25 mouse cellular contexts compared by ENCODE assay signal in the genomic region with DNA sequence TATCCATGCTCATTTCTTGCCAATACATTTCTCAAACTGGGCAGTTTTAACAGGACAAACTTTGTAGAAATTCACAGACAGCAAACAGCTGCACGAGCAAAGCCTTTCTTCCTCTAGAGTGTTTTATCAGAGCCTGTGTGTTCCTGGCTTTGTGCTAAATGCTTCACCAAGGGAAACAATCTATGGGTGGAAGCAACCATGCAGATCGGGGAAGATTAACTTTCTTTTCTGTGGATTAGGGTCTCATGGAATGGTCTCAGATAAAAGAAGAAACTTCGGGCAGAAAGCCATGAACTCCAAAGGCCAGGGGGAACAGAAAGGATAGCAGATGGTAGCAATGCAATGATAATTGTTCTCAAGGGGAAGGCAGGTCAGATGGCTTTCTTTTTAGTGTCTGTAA.
DNase-seq lines count a peak whose midpoint lies in the region; ATAC-seq lines count a peak whose summit lies in the region.
"Had no signal": no experiment of that assay in that cellular context is flagged by ENCODE, and none has a peak within 500 bp of the region (broad histone marks: within the 10 kb centered on the region; RNA-seq: fewer than 3 reads in every experiment).

No protein-coding gene starts in this region.

- no peak overlapping the region for H3K4me2 ChIP-seq in embryonic facial prominence, embryonic 14.5 days (ENCODE audit: low read depth, low read length)
- H3K4me2 ChIP-seq in heart, embryonic 11.5 days: no peak overlapping the region
- no peak overlapping the region for H3K4me2 ChIP-seq in midbrain, embryonic 11.5 days
- H3K4me2 ChIP-seq: embryonic facial prominence, embryonic 13.5 days; forebrain, embryonic 12.5 days had no signal

- no peak overlapping the region for H3K27ac ChIP-seq in embryonic facial prominence, embryonic 14.5 days (replicated peaks; ENCODE audit: low read depth, low read length)
- H3K27ac ChIP-seq in embryonic facial prominence, embryonic 10.5 days (replicated peaks): no peak overlapping the region
- no peak overlapping the region for H3K27ac ChIP-seq in heart, embryonic 11.5 days (ENCODE audit: low read depth, low read length)
- no peak overlapping the region for H3K27ac ChIP-seq in midbrain, embryonic 11.5 days (ENCODE audit: low read depth, low read length)
- H3K27ac ChIP-seq in midbrain, embryonic 10.5 days (replicated peaks): no peak overlapping the region
- H3K27ac ChIP-seq: embryonic facial prominence, embryonic 13.5 days; forebrain, embryonic 12.5 days had no signal

- peak; percentile 55 for DNase-seq in embryonic facial prominence, embryonic 14.5 days (ENCODE audit: low spot score)
- DNase-seq in embryonic facial prominence, embryonic 10.5 days (ENCODE audit: low spot score): no peak
- DNase-seq in heart, adult 8-10 months (ENCODE audit: low spot score): peak; percentile 7
- DNase-seq in midbrain, embryonic 11.5 days (ENCODE audit: low spot score, missing footprints): peak; percentile 56
- DNase-seq in midbrain, embryonic 10.5 days (ENCODE audit: low spot score): no peak
- DNase-seq: adrenal gland, adult 8-10 months; adrenal gland, postnatal 14 days; adrenal gland, postnatal 36 days; B cell, adult 2 months; cerebellum, adult 11-12 months; cerebellum, adult 2 months; cerebellum, adult 9-10 months; cerebellum, postnatal 10 days; cerebellum, postnatal 25 days; forebrain, postnatal 0 days had no signal

- H3K4me1 ChIP-seq in embryonic facial prominence, embryonic 14.5 days (ENCODE audit: control insufficient read depth, insufficient read depth, low read length): no peaks in the 10 kb centered on the region
- H3K4me1 ChIP-seq in embryonic facial prominence, embryonic 10.5 days: no peaks in the 10 kb centered on the region
- H3K4me1 ChIP-seq in heart, embryonic 11.5 days (ENCODE audit: control insufficient read depth, insufficient read depth, low read length): no peaks in the 10 kb centered on the region
- H3K4me1 ChIP-seq in midbrain, embryonic 11.5 days (ENCODE audit: control insufficient read depth, insufficient read depth, low read length): peaks cover 2% of the 10 kb centered on the region; the same call in 1 of the 2 replicates
- H3K4me1 ChIP-seq in midbrain, embryonic 10.5 days: peaks cover 12% of the 10 kb centered on the region
- H3K4me1 ChIP-seq: embryonic facial prominence, embryonic 13.5 days had no signal

- H3K9me3 ChIP-seq in embryonic facial prominence, embryonic 14.5 days (ENCODE audit: control insufficient read depth, low read length): no peaks in the 10 kb centered on the region
- H3K9me3 ChIP-seq in embryonic facial prominence, embryonic 10.5 days: no peaks in the 10 kb centered on the region
- no peaks in the 10 kb centered on the region for H3K9me3 ChIP-seq in heart, embryonic 11.5 days (replicated peaks; ENCODE audit: control insufficient read depth, low read length)
- no peaks in the 10 kb centered on the region for H3K9me3 ChIP-seq in midbrain, embryonic 11.5 days (ENCODE audit: control insufficient read depth, low read length)
- H3K9me3 ChIP-seq in midbrain, embryonic 10.5 days (replicated peaks): no peaks in the 10 kb centered on the region
- H3K9me3 ChIP-seq: embryonic facial prominence, embryonic 13.5 days; forebrain, embryonic 12.5 days; G1E had no signal

- WGBS in embryonic facial prominence, embryonic 14.5 days: 41% methylated on average over 3 of the region's 3 CpGs
- WGBS in embryonic facial prominence, embryonic 10.5 days: 71% methylated on average over 3 of the region's 3 CpGs
- 59% methylated on average over 3 of the region's 3 CpGs for WGBS in heart, embryonic 11.5 days (ENCODE audit: insufficient replicate concordance)
- 19% methylated on average over 3 of the region's 3 CpGs for WGBS in midbrain, embryonic 11.5 days
- WGBS in midbrain, embryonic 10.5 days: 37% methylated on average over 3 of the region's 3 CpGs

- no peak for ATAC-seq in embryonic facial prominence, embryonic 14.5 days (ENCODE audit: low read depth)
- ATAC-seq in heart, embryonic 11.5 days (replicated peaks; ENCODE audit: insufficient number of reproducible peaks, low FRiP score, low TSS enrichment): no peak
- no peak for ATAC-seq in midbrain, embryonic 11.5 days (ENCODE audit: low FRiP score)
- ATAC-seq in megakaryocyte, adult 5-6 weeks (ENCODE audit: poor library complexity, severe bottlenecking): no peak
- ATAC-seq: activated CD4-positive, CD25-positive, alpha-beta regulatory T cell, adult 4 months; CD4-positive, CD25-positive, alpha-beta regulatory T cell, adult 4 months; forebrain, embryonic 14.5 days; forebrain, postnatal 0 days; Patski had no signal

- H3K4me3 ChIP-seq in embryonic facial prominence, embryonic 14.5 days (ENCODE audit: low read depth, low read length): no peak overlapping the region
- H3K4me3 ChIP-seq in embryonic facial prominence, embryonic 10.5 days: no peak overlapping the region
- H3K4me3 ChIP-seq in heart, embryonic 11.5 days (ENCODE audit: low read depth, low read length): no peak overlapping the region
- no peak overlapping the region for H3K4me3 ChIP-seq in midbrain, embryonic 11.5 days (ENCODE audit: low read depth, low read length)
- H3K4me3 ChIP-seq in midbrain, embryonic 10.5 days: no peak overlapping the region
- H3K4me3 ChIP-seq: embryonic facial prominence, embryonic 13.5 days; forebrain, embryonic 12.5 days had no signal

- H3K9ac ChIP-seq in embryonic facial prominence, embryonic 14.5 days (ENCODE audit: low read depth, low read length): no peak overlapping the region
- H3K9ac ChIP-seq in heart, embryonic 11.5 days (ENCODE audit: low read depth, low read length): no peak overlapping the region
- no peak overlapping the region for H3K9ac ChIP-seq in midbrain, embryonic 11.5 days (ENCODE audit: low read length)
- H3K9ac ChIP-seq: embryonic facial prominence, embryonic 13.5 days; forebrain, embryonic 12.5 days; forebrain, postnatal 0 days had no signal

- no peaks in the 10 kb centered on the region for H3K36me3 ChIP-seq in embryonic facial prominence, embryonic 14.5 days (ENCODE audit: control insufficient read depth, insufficient read depth, low read length)
- no peaks in the 10 kb centered on the region for H3K36me3 ChIP-seq in embryonic facial prominence, embryonic 10.5 days (replicated peaks)
- H3K36me3 ChIP-seq in heart, embryonic 11.5 days (ENCODE audit: control insufficient read depth, insufficient read depth, low read length): no peaks in the 10 kb centered on the region
- no peaks in the 10 kb centered on the region for H3K36me3 ChIP-seq in midbrain, embryonic 11.5 days (ENCODE audit: control insufficient read depth, insufficient read depth, low read length)
- H3K36me3 ChIP-seq in midbrain, embryonic 10.5 days: no peaks in the 10 kb centered on the region
- H3K36me3 ChIP-seq: embryonic facial prominence, embryonic 13.5 days; forebrain, embryonic 12.5 days; G1E had no signal

- H3K27me3 ChIP-seq in embryonic facial prominence, embryonic 14.5 days (replicated peaks; ENCODE audit: control insufficient read depth, insufficient read depth, low read length): no peaks in the 10 kb centered on the region
- H3K27me3 ChIP-seq in embryonic facial prominence, embryonic 10.5 days (replicated peaks; ENCODE audit: low read depth, poor library complexity, severe bottlenecking): no peaks in the 10 kb centered on the region
- H3K27me3 ChIP-seq in heart, embryonic 11.5 days (ENCODE audit: control insufficient read depth, insufficient read depth, low read length): no peaks in the 10 kb centered on the region
- H3K27me3 ChIP-seq in midbrain, embryonic 11.5 days (ENCODE audit: control insufficient read depth, insufficient read depth, low read length): no peaks in the 10 kb centered on the region
- H3K27me3 ChIP-seq in midbrain, embryonic 10.5 days (ENCODE audit: low read depth, poor library complexity, severe bottlenecking): no peaks in the 10 kb centered on the region
- H3K27me3 ChIP-seq: CH12.LX; embryonic facial prominence, embryonic 13.5 days; forebrain, embryonic 12.5 days; Patski had no signal

Comparison
In these comparisons a context has a peak if more than half of its experiments do, and no peak if none do; other contexts are left out.
1. DNase-seq: peak in embryonic facial prominence, embryonic 14.5 days (single experiment), heart, adult 8-10 months (single experiment) and midbrain, embryonic 11.5 days (single experiment); none in embryonic facial prominence, embryonic 10.5 days (single experiment) and midbrain, embryonic 10.5 days (single experiment).